Mouse (Mus musculus) brain, embryonic 14.5 days (tissue): Measurements from ENCODE around the gene Fbxo27.

Experiments
- CTCF ChIP-seq: fragments of 200-500 bp; IDR thresholded peaks from 2 replicates; pipeline ENCODE4 v1.5.1; 2012; ENCODE audit warnings: inconsistent platforms, mild to moderate bottlenecking, moderate library complexity, borderline replicate concordance; ENCODE audit not compliant: insufficient read depth, insufficient read length; ENCODE audit errors: extremely low read depth
- POLR2A ChIP-seq: fragments of 200-500 bp; IDR thresholded peaks from 2 replicates; pipeline ENCODE4 v1.6.1; 2012; ENCODE audit warnings: mild to moderate bottlenecking, inconsistent platforms, borderline replicate concordance; ENCODE audit not compliant: poor library complexity, insufficient read depth, insufficient read length, severe bottlenecking; ENCODE audit errors: extremely low read depth

- no peak for TF ChIP-seq CTCF
- TF ChIP-seq POLR2A: no peak
These were observed 47.3 kb upstream of the Fbxo27 start for GRCm38 (mm10) chr7:28645366-28645765.
